Mouse (Mus musculus) heart, adult 2 months (tissue): ENCODE data around the gene Ddi1. TPM values are rescaled to one million over a fixed set of nuclear protein-coding genes. Genes with fewer than 3 reads are reported as not detected.

Source experiments
- DNase-seq, 2 experiments: peaks; one replicate each; pipeline ENCODE4 v3.0.0; 2021
- H3K27ac ChIP-seq: fragments of 200-600 bp; 2 replicates; pipeline ENCODE4 v1.8.1; 2022
- H3K27me3 ChIP-seq: fragments of 200-500 bp; 2 replicates; pipeline ENCODE4 v1.6.1; 2012; ENCODE audit warnings: mild to moderate bottlenecking, low read length, inconsistent platforms, mixed read lengths; ENCODE audit not compliant: control insufficient read depth, insufficient read depth
- H3K36me3 ChIP-seq: fragments of 200-500 bp; 2 replicates; pipeline ENCODE4 v1.6.1; 2012; ENCODE audit warnings: low read length, inconsistent platforms; ENCODE audit not compliant: control insufficient read depth, insufficient read depth
- H3K4me1 ChIP-seq: fragments of 200-500 bp; 2 replicates; pipeline ENCODE4 v1.6.1; 2011; ENCODE audit warnings: low read length; ENCODE audit not compliant: control insufficient read depth, insufficient read depth
- H3K4me3 ChIP-seq: fragments of 200-600 bp; 2 replicates; pipeline ENCODE4 v1.8.1; 2022
- H3K79me2 ChIP-seq: fragments of 200-500 bp; replicated peaks from 2 replicates; pipeline ENCODE4 v1.6.1; 2012; ENCODE audit warnings: mild to moderate bottlenecking, inconsistent platforms, low read length, moderate library complexity, mixed read lengths; ENCODE audit not compliant: control insufficient read depth, insufficient read depth
- H3K9ac ChIP-seq: fragments of 200-500 bp; 2 replicates; pipeline ENCODE4 v1.6.1; 2012; ENCODE audit warnings: low read depth, mild to moderate bottlenecking, control low read depth, inconsistent platforms, low read length, mixed read lengths
- CTCF ChIP-seq: fragments of 200-600 bp; IDR thresholded peaks from 2 replicates; pipeline ENCODE4 v1.8.1; 2022; ENCODE audit warnings: antibody characterized with exemption, mild to moderate bottlenecking, moderate library complexity
- EP300 ChIP-seq: fragments of 200-500 bp; IDR thresholded peaks from 2 replicates; pipeline ENCODE4 v1.6.1; 2011; ENCODE audit warnings: low read depth, low read length, control low read depth; ENCODE audit not compliant: insufficient read depth
- POLR2A ChIP-seq: fragments of 200-500 bp; IDR thresholded peaks from 2 replicates; pipeline ENCODE4 v1.6.1; 2011; ENCODE audit warnings: mild to moderate bottlenecking, low read depth, low read length, control low read depth; ENCODE audit not compliant: insufficient read depth
- WGBS: fragments of 180-500 bp; shearing (Covaris S2); methylation state at CpG from one replicate; pipeline ENCODE4 v1.1.7; 2018; 5-methylcytosine and 5-hydroxymethylcytosine counted together
- intact Hi-C: fragments of 180-260 bp; cut with DNase I; formaldehyde crosslinking; loops from one replicate; pipeline ENCODE4 v1.15.1; 2025
- long read RNA-seq: library from polyadenylated mRNA; stranded (forward); transcript quantifications from one replicate; pipeline ENCODE4 v2.0.0, GENCODE M21; 2021
- polyA plus RNA-seq: library from polyadenylated mRNA; depleted of rRNA; stranded (reverse); fragments of >200 nt; gene quantifications from 2 replicates; pipeline ENCODE4 v1.2.3, GENCODE M21; 2012; rRNA removed
- total RNA-seq, 2 experiments: library from RNA; stranded (reverse); gene quantifications; 2 replicates each; pipeline ENCODE4 v1.2.3; 2021

Ddi1 gene
- not detected for total RNA-seq
- 0.03 TPM in 1 of 2 replicates, not detected in the other for polyA plus RNA-seq
- long read RNA-seq, result 0 reads

DNA sequence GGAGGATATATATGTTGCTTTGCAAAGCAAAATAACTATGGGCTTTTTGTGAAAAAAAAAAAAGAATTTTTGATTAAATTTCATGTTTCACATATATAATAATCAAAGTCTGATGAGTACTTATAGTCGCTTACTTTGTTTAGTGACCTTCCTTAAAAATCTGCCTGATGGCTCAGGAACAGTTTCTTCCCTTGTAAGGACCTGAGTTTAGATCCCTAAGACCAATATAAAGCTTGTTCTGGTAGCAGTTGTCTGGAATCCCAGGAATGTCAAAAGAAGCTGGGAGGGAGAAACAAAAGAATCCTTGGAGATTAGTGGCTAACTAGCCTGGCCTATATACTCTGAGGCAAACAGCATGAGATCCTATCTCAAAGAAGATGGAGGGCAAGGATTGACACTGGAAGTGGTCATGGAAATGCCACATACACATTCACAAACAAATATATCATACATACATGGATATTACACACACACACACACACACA lies at the start of gene Ddi1:
TSS of gene Ddi1 (minus strand) at position 51 of the 485 bp plus-strand sequence.
- Histone ChIP-seq H3K27me3 (no peaks in the 10 kb centered on the region), H3K4me1 (no peaks in the 10 kb centered on the region), H3K27ac (no peak within 1 kb of the TSS), H3K4me3 (no peak within 1 kb of the TSS), H3K9ac (no peak within 1 kb of the TSS), H3K79me2 (no peaks in the 10 kb centered on the region), H3K36me3 (peaks cover 1% of the 10 kb centered on the region; the same call in 1 of the 2 replicates)
- WGBS, result 87% methylated on average over 1 of the region's 1 CpGs
- TF ChIP-seq EP300 (no peak), CTCF (no peak), POLR2A (no peak)
- DNase-seq, result no peak
- intact Hi-C loops, result no loop called here

DNA sequence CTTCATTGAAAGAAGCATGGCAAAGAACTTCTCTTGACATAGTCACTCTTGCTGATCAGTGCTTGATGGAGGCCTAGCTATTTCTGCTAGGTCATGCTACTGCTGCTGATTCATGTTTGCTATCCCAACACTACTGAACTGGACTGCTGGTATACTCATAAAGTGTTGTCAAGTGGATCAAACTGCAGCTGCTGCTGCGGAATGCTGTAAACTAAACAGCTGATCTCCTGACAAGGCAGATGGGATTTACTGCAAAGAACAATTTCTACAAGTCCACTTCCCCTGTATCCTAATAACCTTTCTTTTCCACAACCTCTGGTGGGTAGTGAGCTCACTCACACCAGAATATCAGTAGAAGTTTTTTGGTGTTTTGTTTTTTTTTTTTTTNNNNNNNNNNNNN lies 47.5 kb upstream of the Ddi1 start:
- Histone ChIP-seq H3K36me3 (no peaks in the 10 kb centered on the region), H3K4me1 (no peaks in the 10 kb centered on the region), H3K4me3 (no peak overlapping the region), H3K27me3 (no peaks in the 10 kb centered on the region), H3K27ac (no peak overlapping the region), H3K9ac (no peak overlapping the region), H3K79me2 (no peaks in the 10 kb centered on the region)
- no peak for DNase-seq
- WGBS, result 80% methylated on average over 1 of the region's 1 CpGs
- intact Hi-C loops, result no loop called here
- TF ChIP-seq EP300, result no peak
- TF ChIP-seq CTCF, result no peak
- TF ChIP-seq POLR2A, result no peak

DNA sequence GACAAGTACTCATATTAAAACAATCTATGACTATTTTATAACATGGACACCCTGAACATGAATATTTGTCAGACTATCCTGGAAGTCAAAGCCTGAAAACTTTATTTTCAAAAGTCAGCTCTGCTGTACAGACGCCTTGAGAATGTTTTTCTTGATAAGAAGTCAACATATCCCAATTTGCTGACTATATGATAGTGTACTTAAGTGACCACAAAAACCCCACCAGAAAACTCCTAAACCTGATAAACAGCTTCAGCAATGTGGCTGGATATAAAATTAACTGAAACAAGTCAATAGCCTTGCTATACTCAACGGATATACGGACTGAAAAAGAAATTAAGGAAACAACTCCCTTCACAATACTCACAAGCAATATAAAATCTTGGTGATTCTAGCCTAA lies 36.2 kb upstream of the Ddi1 start:
- Histone ChIP-seq H3K4me3 (no peak overlapping the region), H3K4me1 (no peaks in the 10 kb centered on the region), H3K36me3 (no peaks in the 10 kb centered on the region), H3K27me3 (no peaks in the 10 kb centered on the region), H3K9ac (no peak overlapping the region), H3K27ac (no peak overlapping the region), H3K79me2 (no peaks in the 10 kb centered on the region)
- intact Hi-C loops, result no loop called here
- TF ChIP-seq POLR2A, result no peak
- no peak for TF ChIP-seq EP300
- no peak for TF ChIP-seq CTCF
- 85% methylated on average over 3 of the region's 3 CpGs for WGBS
- DNase-seq, result no peak

DNA sequence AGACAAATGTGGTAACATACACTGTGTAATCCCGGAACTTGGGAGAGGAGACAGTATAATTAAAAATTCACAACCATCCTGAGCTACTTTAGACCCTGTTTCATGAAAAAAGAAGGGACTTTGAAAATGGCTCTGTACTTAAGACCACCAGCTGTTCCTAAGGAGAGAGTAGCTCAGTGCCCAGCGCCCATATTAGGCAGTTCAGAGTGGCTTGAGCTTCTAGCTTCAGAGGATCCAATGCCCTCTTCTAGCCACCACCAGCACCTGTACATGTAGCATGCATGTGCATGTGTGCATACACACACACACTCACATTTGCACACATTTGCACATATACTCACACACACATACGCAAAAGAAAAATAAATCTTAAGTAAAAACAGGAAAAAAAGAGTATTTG lies 34.9 kb upstream of the Ddi1 start:
- no peak for DNase-seq
- intact Hi-C loops, result no loop called here
- Histone ChIP-seq H3K4me1 (no peaks in the 10 kb centered on the region), H3K36me3 (no peaks in the 10 kb centered on the region; the same call in 1 of the 2 replicates), H3K27ac (no peak overlapping the region), H3K79me2 (no peaks in the 10 kb centered on the region), H3K27me3 (no peaks in the 10 kb centered on the region), H3K4me3 (no peak overlapping the region), H3K9ac (no peak overlapping the region)
- TF ChIP-seq POLR2A, result no peak
- TF ChIP-seq CTCF, result no peak
- TF ChIP-seq EP300, result no peak
- WGBS, result 93% methylated on average over 3 of the region's 3 CpGs

DNA sequence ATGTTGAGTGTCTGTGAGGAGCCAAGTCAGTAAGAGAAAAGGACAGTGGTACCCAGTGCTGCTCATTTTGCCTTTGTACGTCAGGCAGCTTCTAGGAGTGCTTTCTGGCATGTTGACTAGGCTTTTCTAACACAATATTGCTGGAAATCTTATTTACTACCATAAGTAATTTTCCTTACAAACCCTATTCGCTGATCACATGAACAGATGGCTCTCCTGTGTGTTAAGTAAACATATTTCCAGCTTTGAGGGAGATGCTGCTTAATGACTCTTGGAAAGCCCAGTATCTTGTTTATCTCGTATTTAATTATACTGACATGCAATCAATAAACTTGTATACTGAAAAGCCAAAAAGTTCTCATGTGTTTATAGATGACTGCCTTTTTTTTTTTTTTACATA lies 32.4 kb upstream of the Ddi1 start:
- no peak overlapping the region for H3K9ac ChIP-seq
- no peak overlapping the region for H3K27ac ChIP-seq
- no peaks in the 10 kb centered on the region; the same call in 1 of the 2 replicates for H3K36me3 ChIP-seq
- no peak for DNase-seq
- intact Hi-C loops, result no loop called here
- H3K4me3 ChIP-seq, result no peak overlapping the region
- no peak for TF ChIP-seq POLR2A
- no peak for TF ChIP-seq CTCF
- no peak for TF ChIP-seq EP300
- H3K79me2 ChIP-seq, result no peaks in the 10 kb centered on the region
- no peaks in the 10 kb centered on the region for H3K4me1 ChIP-seq
- 51% methylated on average over 3 of the region's 3 CpGs for WGBS
- H3K27me3 ChIP-seq, result no peaks in the 10 kb centered on the region

DNA sequence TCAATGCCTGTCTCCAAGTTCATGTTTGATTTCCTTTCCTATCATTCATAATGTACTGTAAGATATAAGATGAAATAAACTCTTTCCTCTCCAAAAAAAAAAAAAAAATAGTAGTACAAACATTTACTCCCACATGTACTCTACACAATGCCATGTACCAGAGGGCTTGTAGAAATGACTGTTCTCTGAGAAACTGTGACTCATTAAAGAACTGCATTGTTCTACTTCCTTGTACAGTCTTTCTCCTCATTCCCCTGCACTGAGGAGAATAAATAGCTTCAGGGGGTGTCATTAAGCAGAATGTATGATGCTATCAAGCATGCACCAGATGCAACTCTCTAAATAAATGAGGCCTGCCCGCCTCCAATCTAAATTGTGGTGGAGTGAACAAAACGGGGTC lies 28.9 kb upstream of the Ddi1 start:
- H3K36me3 ChIP-seq, result no peaks in the 10 kb centered on the region; the same call in 1 of the 2 replicates
- 59% methylated on average over 2 of the region's 2 CpGs for WGBS
- no peak overlapping the region for H3K27ac ChIP-seq
- no peak for DNase-seq
- intact Hi-C loops, result no loop called here
- H3K4me1 ChIP-seq, result no peaks in the 10 kb centered on the region
- H3K27me3 ChIP-seq, result no peaks in the 10 kb centered on the region
- TF ChIP-seq EP300 (no peak), POLR2A (no peak), CTCF (no peak)
- no peaks in the 10 kb centered on the region for H3K79me2 ChIP-seq
- no peak overlapping the region for H3K9ac ChIP-seq
- no peak overlapping the region for H3K4me3 ChIP-seq
